Mouse (Mus musculus) testis, adult 2 months (tissue): ENCODE measurements around the gene Rfx4.

Experiments used
- CTCF ChIP-seq: fragments of 200-500 bp; IDR thresholded peaks from 2 replicates; pipeline ENCODE4 v1.5.1; 2012; ENCODE audit warnings: low read depth, mild to moderate bottlenecking, inconsistent platforms, low read length, moderate library complexity; ENCODE audit not compliant: control insufficient read depth, insufficient read depth, insufficient replicate concordance
- POLR2A ChIP-seq: fragments of 200-500 bp; IDR thresholded peaks from 2 replicates; pipeline ENCODE4 v1.6.1; 2012; ENCODE audit warnings: low read depth, mild to moderate bottlenecking, inconsistent platforms, low read length, moderate library complexity; ENCODE audit not compliant: control insufficient read depth

GRCm38 (mm10) chr10:84757426-84758199, 1.8 kb downstream of the Rfx4 start:
- TF ChIP-seq CTCF (no peak), POLR2A (no peak)
